Mouse (Mus musculus): Measurements from ENCODE around the gene Fibcd1.
A peak's percentile ranks its signal among the peaks of the same experiment; 100 is the strongest.

Gene Fibcd1

DNA sequence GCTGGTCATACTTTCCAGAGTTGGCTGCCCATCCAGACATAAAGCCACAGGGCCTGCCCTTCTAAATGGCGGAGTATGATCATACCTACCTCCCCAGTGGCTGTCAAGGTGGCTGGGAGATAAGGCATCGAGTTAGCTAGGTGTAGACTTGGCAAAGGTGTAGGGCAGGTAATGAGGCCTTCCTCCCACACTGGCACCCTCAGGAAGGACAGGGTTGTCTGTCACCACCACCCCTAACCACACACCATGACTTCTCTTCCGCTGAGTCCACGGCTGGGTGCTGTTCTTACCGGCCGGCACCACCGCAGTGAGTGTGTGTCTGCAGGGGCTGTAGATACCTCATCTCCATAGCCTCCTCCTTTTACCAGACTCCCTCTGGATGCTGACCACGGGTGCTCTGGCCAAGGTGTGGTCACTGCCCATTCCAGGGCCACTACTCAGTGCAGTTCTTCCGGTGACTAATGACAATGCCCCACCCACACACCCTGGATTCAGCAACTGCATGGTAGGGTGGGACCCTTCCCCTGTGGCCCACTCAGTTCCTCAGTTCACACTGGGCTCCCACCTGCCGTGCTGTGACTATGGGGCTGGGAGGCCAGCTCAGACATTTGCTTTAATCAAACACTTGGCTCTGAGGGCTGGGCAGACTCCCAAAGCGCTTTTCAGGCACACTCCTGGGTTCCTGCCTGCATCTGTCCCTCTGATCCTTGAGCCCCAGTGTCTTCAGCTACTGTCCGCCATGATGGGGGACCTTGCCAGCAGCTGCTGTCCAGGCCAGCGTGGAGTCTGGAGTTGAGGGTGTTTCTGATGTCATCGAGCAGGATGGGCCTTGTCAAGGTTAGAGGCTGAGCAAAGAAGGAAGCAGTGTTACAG lies 34.5 kb downstream of the Fibcd1 start:
- DNase-seq (ENCODE audit: low spot score in 2 of 2): no peak

DNA sequence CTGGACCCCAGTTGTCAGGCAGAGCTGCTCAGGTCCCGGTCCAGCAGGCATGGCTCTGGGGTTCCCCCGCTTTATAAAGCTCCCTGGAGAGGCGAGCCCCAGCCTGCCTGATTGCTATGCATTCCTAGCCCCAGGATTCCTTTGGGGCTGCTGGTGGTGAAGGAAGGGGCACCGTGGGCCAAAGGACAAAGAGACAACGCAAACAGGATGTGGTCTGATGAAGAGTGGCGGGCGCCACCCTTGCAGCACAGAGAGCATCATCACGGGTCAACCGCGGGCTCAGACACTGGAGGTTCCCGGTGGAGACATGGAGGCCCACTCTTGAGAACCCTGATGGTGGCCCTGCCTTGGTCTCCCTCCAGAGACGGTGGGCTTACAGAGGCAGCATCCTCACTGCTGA lies 35.4 kb downstream of the Fibcd1 start, which contains the start of gene Qrfp:
TSS of gene Qrfp (minus strand) at position 137 of the 400 bp plus-strand sequence.
- no peak for DNase-seq (ENCODE audit: low spot score in 2 of 2)

DNA sequence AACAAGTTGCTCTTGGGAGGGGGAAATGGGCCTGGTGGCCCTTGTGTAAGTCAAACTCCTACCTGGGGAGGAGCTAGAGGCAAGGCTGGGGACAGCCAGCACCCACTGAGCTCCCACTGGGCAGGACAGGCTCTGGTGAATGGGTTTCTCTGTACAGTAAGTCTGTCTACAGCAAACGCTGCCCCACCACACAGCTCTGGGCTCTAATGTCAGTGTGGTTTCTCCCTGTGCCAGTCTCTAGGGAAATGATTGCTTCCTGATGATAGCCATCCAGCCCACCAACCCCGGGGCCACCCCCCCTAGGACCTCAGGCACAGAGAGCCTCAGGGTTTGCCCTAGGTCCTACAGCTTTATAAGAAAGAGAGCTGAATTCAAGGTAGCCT lies 36.5 kb downstream of the Fibcd1 start:
- DNase-seq (ENCODE audit: low spot score in 2 of 2): no peak

DNA sequence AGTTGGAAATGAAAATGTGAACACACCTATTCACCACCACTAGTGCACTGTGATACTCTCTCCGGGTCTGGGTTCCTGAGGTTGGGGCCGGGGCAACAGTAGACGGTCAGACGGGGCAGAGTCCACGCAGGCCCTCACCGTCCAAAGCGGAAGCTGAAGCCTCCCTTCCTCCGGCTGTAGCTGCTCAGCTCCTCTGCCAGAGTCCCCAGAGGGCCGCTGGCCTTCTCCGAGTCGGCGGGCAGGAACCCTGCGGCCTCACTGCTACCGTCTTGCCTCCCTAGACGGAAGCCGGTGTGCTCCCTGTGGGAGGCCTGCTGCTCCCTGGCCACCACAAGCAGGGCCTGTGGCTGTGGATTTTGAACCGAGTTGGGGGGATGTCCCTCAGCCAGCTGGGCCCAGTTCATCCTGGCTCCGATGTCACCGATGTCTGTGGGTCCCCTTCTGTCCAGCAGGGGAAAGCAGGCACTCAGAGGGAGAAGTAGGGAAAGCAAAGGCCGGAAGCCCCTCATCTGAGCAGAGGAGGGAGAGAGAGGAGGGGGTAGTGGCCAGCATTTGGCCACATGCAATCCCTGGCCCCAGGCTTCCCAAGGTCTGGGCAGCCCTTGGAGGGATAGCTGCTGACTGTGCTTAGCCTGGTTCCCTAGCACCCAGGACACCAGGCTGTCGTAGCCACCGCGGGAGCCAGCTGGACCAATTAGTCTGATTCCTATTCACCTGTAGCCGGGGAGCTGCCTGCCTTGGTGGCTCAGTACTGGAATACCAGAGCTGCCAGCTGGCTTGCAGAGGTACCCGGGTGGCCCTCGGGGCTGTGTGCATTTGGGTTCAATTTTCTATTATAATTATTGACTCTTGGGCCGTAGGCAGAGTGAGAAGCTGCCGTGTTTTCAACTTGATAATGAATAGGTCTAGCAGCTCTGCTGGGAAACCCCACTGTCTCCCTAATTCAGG lies 37.1 kb downstream of the Fibcd1 start:
- no peak for DNase-seq (ENCODE audit: low spot score in 2 of 2)

DNA sequence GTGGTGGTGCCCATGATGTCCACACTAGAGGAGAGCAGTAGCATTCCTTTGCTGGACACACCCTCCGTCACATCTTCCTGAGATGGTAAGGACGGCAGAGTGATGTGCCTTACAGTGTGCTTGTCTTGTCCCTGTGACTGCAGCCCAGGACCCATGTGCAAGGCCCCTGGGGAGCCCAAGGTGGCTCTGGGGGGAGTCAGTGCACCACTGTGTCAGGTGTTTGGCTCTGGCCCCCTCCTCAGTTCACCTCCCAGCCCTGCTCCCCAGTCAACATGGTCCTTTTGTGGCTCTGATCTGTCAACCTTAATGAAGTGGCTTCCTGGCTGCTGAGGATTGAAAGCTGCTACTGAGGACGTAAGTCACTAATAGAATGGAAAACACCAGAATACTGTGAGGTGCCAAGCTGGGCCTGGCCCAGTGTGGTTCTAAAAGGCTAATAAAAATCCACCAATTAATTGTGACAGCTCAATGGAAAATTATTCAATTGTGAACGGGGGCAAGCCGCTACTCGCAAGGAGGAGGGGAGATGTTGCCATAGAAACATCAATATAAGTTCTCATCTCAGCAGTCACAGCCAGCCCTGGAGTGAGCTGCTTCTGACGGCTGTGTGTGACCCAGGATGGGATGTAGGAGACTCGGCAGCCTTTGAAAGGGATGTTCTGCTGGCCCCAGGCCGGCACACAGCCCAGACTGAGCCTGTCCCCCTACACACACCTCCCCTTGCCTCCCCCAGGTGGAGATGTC lies 39.0 kb downstream of the Fibcd1 start:
- DNase-seq (ENCODE audit: low spot score in 2 of 2): no peak

DNA sequence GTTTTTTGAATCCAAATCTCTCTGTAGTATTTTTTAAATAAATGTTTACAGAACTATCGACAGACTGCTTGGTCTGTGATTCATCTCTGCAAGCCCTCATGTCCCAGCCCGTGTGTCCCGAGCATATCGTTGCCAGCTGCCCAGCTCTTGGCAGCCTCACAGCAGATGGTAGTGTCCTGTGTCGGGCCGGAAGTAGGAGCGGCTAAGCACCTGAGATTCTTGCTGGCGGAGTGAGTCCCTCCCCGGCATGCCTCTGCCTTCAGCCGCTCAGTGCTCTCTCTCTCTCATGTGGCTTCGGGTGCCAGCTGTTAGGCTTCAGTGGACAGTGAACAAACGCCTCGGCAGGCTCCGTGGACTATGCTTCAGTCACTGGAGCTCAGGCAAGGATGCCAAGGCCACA lies 42.3 kb downstream of the Fibcd1 start:
- DNase-seq (ENCODE audit: low spot score in 2 of 2): no peak

DNA sequence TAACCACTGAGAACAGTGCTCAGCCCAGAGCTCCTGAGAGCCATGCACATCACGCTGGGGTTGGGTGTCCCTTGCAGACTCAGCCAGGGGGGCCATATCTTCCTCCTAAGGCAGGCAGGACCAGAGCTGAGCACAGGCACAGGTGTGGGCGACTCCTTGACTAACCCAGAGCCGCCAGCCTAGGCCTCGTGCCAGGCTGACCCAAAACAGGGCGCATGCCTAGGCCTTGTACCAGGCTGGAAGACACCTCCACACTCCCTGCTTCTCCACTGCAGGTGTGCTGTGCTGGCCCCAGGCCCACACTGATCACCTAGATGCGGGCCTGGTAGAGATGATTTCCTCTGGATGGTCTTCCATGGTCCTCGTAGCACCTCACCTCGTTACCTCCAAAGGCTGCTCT lies 43.0 kb downstream of the Fibcd1 start:
- no peak for DNase-seq (ENCODE audit: low spot score in 2 of 2)

DNA sequence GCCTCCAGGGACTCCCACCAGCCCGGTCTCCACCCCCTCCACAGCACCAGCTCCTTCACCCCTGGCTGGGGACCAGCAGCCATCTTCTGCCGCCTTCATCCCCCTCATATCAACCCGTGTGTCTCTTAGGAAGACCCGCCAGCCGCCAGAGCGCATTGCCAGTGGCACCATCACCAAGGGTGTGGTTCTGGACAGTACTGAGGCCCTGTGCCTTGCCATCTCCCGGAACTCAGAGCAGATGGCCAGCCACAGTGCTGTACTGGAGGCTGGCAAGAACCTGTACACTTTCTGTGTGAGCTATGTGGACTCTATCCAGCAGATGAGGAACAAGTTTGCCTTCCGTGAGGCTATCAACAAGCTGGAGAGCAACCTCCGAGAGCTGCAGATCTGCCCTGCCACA lies 44.4 kb downstream of the Fibcd1 start:
- DNase-seq (ENCODE audit: low spot score in 2 of 2): no peak

DNA sequence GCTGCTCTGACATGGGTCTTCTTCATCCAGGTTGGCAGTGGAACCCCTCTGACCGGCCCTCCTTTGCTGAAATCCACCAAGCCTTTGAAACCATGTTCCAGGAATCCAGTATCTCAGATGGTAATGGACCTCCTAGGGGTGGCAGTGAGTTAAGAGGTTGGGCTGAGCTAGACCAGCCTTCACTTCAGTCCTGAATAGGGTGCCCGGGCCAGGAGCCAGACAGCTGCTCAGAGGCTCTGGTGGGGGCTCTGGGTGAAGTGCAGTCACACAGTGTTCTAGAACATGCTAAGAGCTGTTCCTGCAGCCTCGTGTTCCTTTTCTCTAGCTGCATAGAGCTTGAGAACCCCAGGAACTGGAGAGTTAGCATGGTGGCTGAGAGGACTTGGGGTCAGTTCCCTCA lies 48.9 kb downstream of the Fibcd1 start:
- DNase-seq (ENCODE audit: low spot score in 2 of 2): no peak

DNA sequence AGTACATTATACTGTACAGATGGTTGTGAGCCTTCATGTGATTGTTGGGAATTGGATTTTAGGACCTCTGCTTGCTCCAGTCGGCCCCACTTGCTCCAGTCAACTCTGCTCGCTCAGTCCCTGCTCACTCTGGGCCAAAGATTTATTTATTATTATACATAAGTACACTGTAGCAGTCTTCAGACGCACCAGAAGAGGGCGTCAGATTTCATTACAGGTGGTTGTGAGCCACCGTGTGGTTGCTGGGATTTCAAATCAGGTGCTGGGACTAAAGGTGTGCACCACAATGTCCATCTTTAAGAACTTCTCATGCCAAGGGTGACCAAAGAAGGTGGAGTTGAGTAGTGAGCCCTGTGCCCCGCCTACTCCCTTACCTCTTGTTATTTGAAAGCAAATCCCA lies 53.2 kb downstream of the Fibcd1 start:
- no peak for DNase-seq (ENCODE audit: low spot score in 2 of 2)

DNA sequence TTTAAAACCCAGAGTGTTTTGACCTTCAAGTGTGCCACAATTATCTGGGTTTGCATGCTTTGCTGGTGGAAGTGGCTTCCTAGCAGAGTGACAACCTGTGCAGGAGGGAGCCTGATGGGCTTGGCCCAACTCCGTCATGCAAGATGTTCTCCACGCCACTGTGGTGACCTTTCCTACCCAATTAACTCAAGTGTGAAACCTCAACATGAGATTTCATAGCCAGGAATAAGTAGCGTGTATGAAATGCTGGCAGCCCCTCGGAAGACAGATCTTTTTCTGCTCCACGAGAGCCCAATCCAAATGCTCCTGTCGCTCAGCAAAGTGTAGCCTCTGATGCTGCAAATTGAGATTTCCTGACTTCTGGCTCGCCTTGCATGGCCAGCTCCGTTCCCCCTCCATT lies 54.5 kb downstream of the Fibcd1 start:
- no peak for DNase-seq (ENCODE audit: low spot score in 2 of 2)

DNA sequence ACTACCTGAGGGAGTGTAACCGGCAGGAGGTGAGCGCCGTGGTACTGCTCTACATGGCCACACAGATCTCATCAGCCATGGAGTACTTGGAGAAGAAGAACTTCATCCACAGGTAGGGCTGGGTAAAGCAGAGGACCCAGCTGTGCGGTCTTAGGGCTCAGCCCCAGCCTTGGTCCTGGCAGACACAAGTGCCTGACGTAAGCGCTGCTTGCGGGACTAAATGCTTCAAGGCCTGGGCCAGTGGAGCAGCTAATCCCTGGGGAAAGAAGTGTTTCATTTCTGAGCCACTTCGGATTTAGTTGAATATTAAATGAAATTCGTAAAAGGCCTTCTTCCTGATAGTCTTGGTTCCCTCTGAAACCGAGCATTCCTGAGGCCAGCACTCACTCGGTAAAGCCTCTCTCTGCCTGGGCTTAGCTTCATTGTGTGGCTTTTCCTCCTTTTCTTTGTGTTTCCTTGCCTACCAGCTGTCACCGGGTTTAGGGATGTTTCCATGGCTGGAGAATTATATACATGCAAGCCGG lies 55.0 kb downstream of the Fibcd1 start:
- DNase-seq (ENCODE audit: low spot score in 2 of 2): no peak

DNA sequence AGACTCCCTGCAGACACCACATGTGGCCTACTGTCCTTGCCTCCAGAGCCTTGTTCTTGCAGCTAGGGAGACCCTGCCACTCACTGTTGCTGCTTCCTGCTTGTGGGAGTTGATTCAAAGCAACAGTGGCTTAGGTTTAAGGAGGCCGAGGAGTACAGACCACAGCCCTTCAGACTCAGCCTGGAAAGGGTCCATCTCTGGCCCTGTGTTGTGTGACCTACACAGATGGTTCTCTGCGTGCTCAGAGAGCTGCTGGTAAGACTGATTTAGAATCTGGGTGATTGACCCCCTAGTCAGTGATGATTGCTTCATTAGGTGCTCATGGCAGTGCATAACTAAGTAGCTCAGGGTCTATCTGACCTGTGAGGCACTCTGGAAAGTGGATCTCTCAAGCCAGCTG lies 56.6 kb downstream of the Fibcd1 start:
- no peak for DNase-seq (ENCODE audit: low spot score in 2 of 2)

DNA sequence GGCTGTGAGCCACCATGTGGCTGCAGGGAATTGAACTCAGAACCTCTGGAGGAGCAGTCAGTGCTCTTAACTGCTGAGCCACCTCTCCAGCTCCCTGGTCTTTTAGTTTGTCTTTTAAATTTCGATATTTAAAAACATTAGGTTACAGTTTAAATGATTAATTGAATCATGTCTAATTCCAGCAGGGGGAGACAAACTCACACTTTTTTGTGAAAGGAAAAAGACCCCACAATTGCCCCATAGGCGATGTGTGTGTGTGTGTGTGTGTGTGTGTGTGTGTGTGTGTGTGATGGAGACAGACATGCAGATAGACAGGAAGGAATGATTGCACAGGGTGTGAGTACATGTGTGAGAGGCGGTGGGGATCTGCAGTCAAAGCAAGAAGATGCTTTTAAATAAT lies 57.6 kb downstream of the Fibcd1 start:
- DNase-seq (ENCODE audit: low spot score in 2 of 2): no peak

DNA sequence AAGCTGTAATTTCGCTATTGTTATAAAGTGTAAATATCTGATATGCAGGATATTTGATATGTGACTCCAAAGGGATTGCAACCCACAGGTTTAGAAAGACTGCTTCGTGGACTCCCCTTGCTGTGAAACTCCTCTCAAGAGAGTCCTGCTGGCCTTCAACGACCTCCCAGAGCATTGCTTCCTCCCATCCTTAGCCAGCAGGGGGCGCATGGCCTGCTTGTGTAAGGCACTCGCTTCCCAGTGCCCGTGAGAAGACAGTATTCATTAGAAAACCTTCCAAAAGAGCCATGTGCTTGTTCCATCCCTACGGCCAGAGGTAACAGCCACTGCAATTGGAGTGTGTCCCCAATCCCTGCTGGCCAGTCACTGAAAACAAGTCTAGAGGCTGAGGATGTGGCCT lies 58.8 kb downstream of the Fibcd1 start:
- DNase-seq (ENCODE audit: low spot score in 2 of 2): peak in 1 of 2 experiments; percentile 73

DNA sequence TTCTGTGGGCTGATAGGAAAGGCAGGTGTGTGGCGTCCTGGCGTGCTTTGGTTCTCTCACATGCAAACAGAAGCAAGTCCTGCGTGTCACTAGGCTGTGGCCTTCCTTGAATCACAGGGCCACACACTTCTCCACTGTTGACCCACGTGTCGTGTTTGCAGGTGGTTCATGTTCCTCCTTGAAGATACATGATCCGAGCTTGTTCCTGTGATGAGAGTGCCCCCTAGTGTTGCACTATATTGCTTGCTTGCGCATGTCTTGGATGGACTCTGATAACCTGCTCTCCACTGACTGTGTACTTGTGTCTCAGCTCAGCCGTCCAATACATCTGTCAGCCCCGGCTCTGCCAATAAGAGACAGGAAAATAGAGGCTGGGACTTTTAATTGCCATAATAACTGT lies 60.7 kb downstream of the Fibcd1 start:
- DNase-seq (ENCODE audit: low spot score in 2 of 2): peak; percentile 74 to 75

DNA sequence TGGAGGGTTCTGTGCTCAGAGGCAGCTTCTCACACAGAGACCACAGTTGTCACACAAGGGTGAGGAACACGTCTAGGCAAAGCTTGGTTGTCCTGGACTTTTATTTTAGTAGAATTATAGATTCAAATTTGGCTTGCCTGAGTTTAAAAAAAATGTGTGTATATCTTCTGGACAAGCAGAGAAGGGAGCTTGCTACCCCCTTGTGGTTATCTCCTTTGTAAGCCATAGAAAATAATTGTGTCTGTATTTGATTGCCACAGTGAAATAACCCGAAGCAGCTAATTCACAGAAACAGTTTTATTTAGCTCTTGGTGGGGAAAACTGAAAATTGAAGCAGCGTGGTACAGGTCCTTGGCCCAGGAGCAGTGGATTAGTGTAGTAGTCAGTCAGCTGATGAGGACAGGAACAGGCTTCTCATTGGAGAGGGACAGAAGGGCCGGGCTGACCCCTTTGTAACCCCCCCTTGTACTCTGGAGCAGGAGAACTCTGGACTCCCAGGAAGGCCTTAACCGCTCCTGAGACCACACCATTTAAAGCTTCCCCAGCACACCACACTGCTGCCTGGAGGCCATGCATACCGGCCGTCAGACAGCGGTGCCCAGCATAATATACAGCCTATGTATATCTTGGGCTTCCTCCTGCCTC lies 62.7 kb downstream of the Fibcd1 start:
- no peak for DNase-seq (ENCODE audit: low spot score in 2 of 2)

DNA sequence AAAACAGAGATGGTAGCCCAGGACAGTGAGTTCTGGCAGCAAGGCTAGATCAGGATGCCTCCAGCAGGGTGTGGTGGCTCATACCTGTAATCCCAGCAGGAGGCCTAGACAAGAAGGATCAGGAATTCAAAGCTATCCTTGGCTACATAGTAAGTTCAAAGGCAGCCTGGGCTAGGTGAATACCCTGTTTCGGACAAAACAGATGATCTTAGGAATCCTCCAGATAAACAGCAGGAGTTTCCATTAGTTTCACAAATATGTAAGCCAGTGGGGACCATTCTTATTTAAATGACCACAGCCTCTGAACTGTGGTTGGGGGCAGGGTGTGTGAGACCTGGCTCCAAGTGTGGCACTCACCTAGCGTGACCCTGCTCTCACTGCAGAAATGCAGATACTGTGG lies 66.5 kb downstream of the Fibcd1 start:
- no peak for DNase-seq (ENCODE audit: low spot score in 2 of 2)

DNA sequence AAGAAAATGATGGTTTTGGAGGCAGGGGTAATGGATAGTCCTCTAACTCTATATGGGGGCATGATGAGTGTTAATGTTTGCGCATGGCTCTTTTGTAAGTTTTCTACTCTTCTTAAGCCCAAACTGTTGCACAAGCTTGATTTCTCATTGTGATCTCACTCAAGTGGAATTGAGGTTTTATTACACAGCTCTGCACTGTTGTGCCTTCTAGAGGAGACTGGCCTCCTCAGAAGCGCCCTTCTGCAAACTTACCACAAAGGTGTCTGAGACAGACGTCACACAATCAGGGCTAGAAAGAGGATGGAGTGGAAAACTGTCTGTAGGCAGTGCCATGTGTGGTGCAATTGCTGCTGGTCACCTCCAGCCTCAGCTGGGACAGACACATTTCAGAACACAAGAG lies 69.3 kb downstream of the Fibcd1 start:
- no peak for DNase-seq (ENCODE audit: low spot score in 2 of 2)

DNA sequence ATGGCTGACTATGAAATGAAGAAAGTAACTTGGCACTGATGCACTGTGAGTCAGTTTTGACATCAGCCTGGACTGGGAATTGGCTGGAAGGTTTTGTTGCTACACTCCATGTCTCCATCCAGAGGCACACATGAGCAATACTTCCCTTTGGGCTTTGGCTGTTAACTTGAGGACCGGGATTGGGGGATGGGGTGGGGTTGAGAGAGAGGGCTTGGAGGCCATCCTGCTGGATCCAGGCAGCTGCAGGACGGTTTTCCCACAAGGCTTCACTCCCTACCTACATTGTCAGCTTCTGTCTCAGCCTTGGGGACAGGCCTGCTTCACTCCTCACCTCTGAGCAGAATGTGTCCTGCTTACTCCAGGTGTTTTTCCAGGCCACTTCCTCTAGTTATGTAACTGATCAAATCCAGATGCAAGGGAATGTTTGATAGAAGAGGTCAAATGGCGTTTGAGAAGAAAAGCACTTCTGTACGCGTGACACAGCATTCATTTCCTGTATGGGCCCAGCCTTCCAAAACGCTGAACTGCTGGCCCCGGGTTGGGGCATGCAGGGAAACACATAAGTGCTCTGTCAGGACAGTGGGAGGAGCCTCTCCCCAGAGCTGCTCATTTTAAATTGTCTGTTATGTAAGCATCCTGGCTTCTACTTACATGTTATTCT lies 74.9 kb downstream of the Fibcd1 start:
- no peak for DNase-seq (ENCODE audit: low spot score in 2 of 2)

DNA sequence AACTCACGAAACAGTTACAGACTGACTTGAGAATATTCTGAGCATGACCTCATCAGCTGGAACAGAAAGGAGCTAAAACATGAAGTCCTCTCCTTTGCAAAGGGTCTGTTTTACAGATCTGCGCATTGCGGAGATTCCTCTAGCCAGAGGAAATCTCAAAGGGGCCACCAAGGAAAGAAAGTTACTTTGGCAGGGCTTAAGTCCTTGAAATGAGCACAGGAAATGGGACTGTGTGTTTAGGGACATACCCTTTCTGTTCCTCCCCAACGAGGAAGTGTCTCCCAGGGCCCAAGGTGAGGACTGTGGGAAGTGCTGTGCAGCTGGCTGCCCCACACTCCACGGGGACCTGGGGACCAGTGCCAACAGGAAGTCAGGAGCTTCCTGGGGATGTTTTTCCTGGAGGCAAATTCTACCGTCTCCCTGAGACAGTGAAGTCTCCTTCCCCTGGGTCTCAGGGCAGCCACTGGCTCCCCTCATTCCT lies 76.1 kb downstream of the Fibcd1 start:
- DNase-seq (ENCODE audit: low spot score in 2 of 2): no peak

All from frontal cortex, postnatal 10 days (tissue).